24 mouse cellular contexts compared by ENCODE assay signal in genomic region chr3:58833442-58834160, GRCm38 (mm10). TPM values are rescaled to one million over a fixed set of nuclear protein-coding genes. Genes with fewer than 3 reads are reported as not detected.
DNase-seq lines count a peak whose midpoint lies in the region; ATAC-seq lines count a peak whose summit lies in the region.
"Had no signal": no experiment of that assay in that cellular context is flagged by ENCODE, and none has a peak within 500 bp of the region (broad histone marks: within the 10 kb centered on the region; RNA-seq: fewer than 3 reads in every experiment).

No protein-coding gene starts in this region.

- no peak overlapping the region for H3K9ac ChIP-seq in forebrain, embryonic 13.5 days
- H3K9ac ChIP-seq in forebrain, embryonic 11.5 days (ENCODE audit: low read length), result no peak overlapping the region
- H3K9ac ChIP-seq: hindbrain, embryonic 12.5 days; lung, embryonic 14.5 days had no signal

- no peak overlapping the region for H3K4me2 ChIP-seq in forebrain, embryonic 13.5 days
- no peak overlapping the region for H3K4me2 ChIP-seq in forebrain, embryonic 11.5 days (ENCODE audit: low read depth, low read length, severe bottlenecking)
- H3K4me2 ChIP-seq: hindbrain, embryonic 12.5 days; lung, embryonic 14.5 days had no signal

- peak; percentile 72; the same call in 1 of the 2 replicates for ATAC-seq in forebrain, embryonic 13.5 days
- ATAC-seq in forebrain, embryonic 11.5 days (replicated peaks; ENCODE audit: low FRiP score), result no peak
- ATAC-seq: intestine, postnatal 0 days had no signal

- no peak for DNase-seq in forebrain, embryonic 11.5 days (ENCODE audit: low spot score)
- DNase-seq in layer of hippocampus, adult 18-20 months (ENCODE audit: low spot score in 2 of 2), result peak; percentile 38 to 80
- no peak for DNase-seq in layer of hippocampus, postnatal 10 days (ENCODE audit: low spot score in 2 of 2)
- DNase-seq in cerebellum, adult 11-12 months, result peak; percentile 67
- peak; percentile 64 to 74 for DNase-seq in cerebellum, postnatal 25 days
- DNase-seq in lung, postnatal 4 days, result no peak
- no peak for DNase-seq in gastrocnemius, postnatal 4 days (ENCODE audit: low spot score in 2 of 2)
- DNase-seq: heart, adult 2 months; lung, embryonic 14.5 days; midbrain, embryonic 14.5 days; right cerebral cortex, adult 18-20 months; thymus, adult 2 months had no signal

- H3K4me3 ChIP-seq in forebrain, embryonic 13.5 days, result no peak overlapping the region
- H3K4me3 ChIP-seq in forebrain, embryonic 11.5 days (ENCODE audit: low read depth, low read length), result no peak overlapping the region
- H3K4me3 ChIP-seq: erythroblast, embryonic 14.5 days; heart, adult 2 months; hindbrain, embryonic 12.5 days had no signal

- no peaks in the 10 kb centered on the region for H3K27me3 ChIP-seq in forebrain, embryonic 13.5 days
- H3K27me3 ChIP-seq in forebrain, embryonic 11.5 days (ENCODE audit: control insufficient read depth, insufficient read depth, low read length), result no peaks in the 10 kb centered on the region

- 89% methylated on average over 5 of the region's 5 CpGs for WGBS in forebrain, embryonic 13.5 days
- 89% methylated on average over 5 of the region's 5 CpGs for WGBS in forebrain, embryonic 11.5 days

- no peak overlapping the region for H3K27ac ChIP-seq in forebrain, embryonic 13.5 days
- no peak overlapping the region for H3K27ac ChIP-seq in forebrain, embryonic 11.5 days (ENCODE audit: low read depth, low read length)
- H3K27ac ChIP-seq: heart, adult 2 months; hindbrain, embryonic 12.5 days; kidney, postnatal 0 days; macrophage had no signal

- H3K9me3 ChIP-seq in forebrain, embryonic 13.5 days (replicated peaks), result no peaks in the 10 kb centered on the region
- no peaks in the 10 kb centered on the region for H3K9me3 ChIP-seq in forebrain, embryonic 11.5 days (ENCODE audit: control insufficient read depth, low read length)
- H3K9me3 ChIP-seq: hindbrain, embryonic 12.5 days had no signal

- H3K36me3 ChIP-seq in forebrain, embryonic 13.5 days (ENCODE audit: poor library complexity, severe bottlenecking), result no peaks in the 10 kb centered on the region
- H3K36me3 ChIP-seq in forebrain, embryonic 11.5 days (ENCODE audit: control insufficient read depth, insufficient read depth, low read length), result no peaks in the 10 kb centered on the region
- H3K36me3 ChIP-seq: hindbrain, embryonic 12.5 days had no signal

- H3K4me1 ChIP-seq in forebrain, embryonic 13.5 days, result no peaks in the 10 kb centered on the region
- H3K4me1 ChIP-seq in forebrain, embryonic 11.5 days (replicated peaks; ENCODE audit: control insufficient read depth, insufficient read depth, low read length), result no peaks in the 10 kb centered on the region

RNA-seq across cellular contexts. Expression of gene Mindy4b-ps, which starts 11.5 kb away (rescaled TPM):
- 0.08 and 0.10 TPM in 2 replicates for polyA plus RNA-seq in forebrain, embryonic 13.5 days (2015; fragmentation: Nextera tagmentation; extraction: Ambion mirVana)
- 0.08 TPM in 1 of 2 replicates, not detected in the other for polyA plus RNA-seq in forebrain, embryonic 11.5 days (2014; fragmentation: Nextera tagmentation; extraction: Ambion mirVana)
- 1 to 10 TPM; 1.6 to 1.9 TPM for total RNA-seq in layer of hippocampus, adult 18-20 months (2021)
- under 1 TPM; 0.69 to 0.73 TPM for total RNA-seq in layer of hippocampus, postnatal 10 days (2021)
- total RNA-seq in gastrocnemius, postnatal 4 days (2021), result not detected
- total RNA-seq: common myeloid progenitor, adult 5-6 weeks; liver, adult 2 months; MEL had no signal
- polyA plus RNA-seq: embryonic facial prominence, embryonic 11.5 days; erythroblast, embryonic 14.5 days; hindbrain, embryonic 12.5 days; intestine, postnatal 0 days; kidney, postnatal 0 days; liver, adult 2 months; lung, embryonic 14.5 days; macrophage; midbrain, embryonic 14.5 days; small intestine, adult 2 months; thymus, adult 2 months; urinary bladder, adult 2 months had no signal

RNA-seq across cellular contexts. Expression of gene Clrn1, which starts 51.5 kb away (rescaled TPM):
- polyA plus RNA-seq in forebrain, embryonic 13.5 days (2015; fragmentation: Nextera tagmentation; extraction: Ambion mirVana), result 0.37 and 0.73 TPM in 2 replicates
- 0.13 TPM in 1 of 2 replicates, not detected in the other for polyA plus RNA-seq in forebrain, embryonic 11.5 days (2014; fragmentation: Nextera tagmentation; extraction: Ambion mirVana)
- total RNA-seq in layer of hippocampus, adult 18-20 months (2021), result 1 to 10 TPM; 2.0 to 2.5 TPM
- total RNA-seq in layer of hippocampus, postnatal 10 days (2021), result 1 to 10 TPM; 4.0 to 4.1 TPM
- total RNA-seq in gastrocnemius, postnatal 4 days (2021), result not detected
- total RNA-seq: common myeloid progenitor, adult 5-6 weeks; heart, adult 2 months; liver, adult 2 months; MEL had no signal
- polyA plus RNA-seq: erythroblast, embryonic 14.5 days; heart, adult 2 months; intestine, postnatal 0 days; liver, adult 2 months; macrophage; small intestine, adult 2 months; urinary bladder, adult 2 months had no signal

Comparison
In these comparisons a context has a peak if more than half of its experiments do, and no peak if none do; other contexts are left out.
1. DNase-seq: peak in layer of hippocampus, adult 18-20 months (2 of 2), cerebellum, adult 11-12 months (single experiment) and cerebellum, postnatal 25 days (2 of 2); none in forebrain, embryonic 11.5 days (single experiment), layer of hippocampus, postnatal 10 days (0 of 2), lung, postnatal 4 days (0 of 2) and gastrocnemius, postnatal 4 days (0 of 2).